Mouse (Mus musculus): ENCODE measurements around the gene Efna2.

Efna2 gene

DNA sequence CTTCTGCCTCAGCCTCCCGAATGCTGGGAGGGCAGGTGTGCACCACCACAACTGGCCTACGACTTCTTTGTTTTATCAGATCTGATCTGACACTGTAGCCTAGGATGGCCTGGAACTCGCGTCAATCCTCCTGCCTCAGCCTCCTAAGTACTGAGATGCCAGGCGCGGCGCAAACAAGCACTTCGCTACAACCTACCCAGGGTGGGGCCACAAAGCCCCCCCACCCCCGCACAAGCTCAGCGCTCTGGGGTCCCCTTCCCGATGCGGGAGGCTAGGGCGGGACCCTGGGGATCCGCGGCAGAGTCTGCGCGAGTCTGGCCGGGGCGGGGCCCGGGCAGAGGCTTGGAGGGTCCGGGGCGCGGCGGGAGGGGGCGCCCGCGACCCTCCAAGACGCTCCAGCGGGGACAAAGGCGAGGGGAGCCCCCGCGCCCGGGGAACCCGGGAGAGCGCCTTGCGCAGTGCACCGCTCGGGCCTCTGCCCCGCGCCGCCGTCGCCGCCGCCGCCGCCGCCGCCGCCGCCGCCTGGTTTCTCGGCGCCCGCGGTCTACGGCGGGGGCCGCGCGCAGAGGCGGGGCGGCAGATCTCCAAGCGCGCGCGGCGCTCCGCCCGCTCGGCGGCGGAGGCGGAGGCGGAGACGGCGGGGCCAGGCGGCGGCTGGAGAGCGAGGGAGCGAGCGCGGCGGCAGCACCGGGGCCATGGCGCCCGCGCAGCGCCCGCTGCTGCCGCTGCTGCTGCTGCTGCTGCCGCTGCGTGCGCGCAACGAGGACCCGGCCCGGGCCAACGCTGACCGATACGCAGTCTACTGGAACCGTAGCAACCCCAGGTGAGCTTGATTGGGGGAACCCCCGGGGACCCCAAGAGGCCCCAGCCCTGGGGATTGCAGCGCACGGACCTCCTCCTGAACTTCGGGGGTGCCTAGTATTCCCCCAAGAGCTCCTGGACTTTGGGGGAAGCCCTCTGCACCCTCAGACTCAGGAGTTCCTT lies at the start of gene Efna2:
Gene Efna2 (plus strand): TSS at position 415 of the 984 bp plus-strand sequence.
- in situ Hi-C loops (cut with MboI, MseI): loop anchor here (5.0 kb wide), 1 partner anchor 68 kb away; the partner anchor contains the start of gene Ndufs7

DNA sequence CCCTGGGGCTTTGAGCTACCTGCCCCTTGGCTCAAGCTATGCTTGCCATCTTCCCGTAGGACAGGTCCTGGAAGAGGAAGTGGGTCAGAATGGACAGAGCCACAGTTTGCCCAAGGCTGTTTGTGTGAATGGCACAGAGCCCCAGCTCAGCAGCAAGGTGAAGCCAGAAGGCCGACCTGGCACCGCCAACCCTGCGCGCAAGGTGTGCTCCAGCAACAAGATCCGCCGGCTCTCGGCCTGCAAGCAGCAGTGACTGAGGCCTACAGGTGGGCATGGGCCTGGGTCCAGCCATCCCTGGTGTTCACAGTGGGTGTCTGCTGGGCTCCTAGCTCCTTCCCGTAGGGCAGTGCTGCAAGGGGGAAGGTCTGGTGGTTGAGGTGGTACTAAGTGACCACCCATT lies 49.4 kb upstream of the Efna2 start:
- in situ Hi-C loops (cut with MboI, MseI): no loop called here

- in situ Hi-C loops (cut with MboI, MseI): no loop called here
Observed at GRCm38 (mm10) chr10:80130403-80131031, 48.8 kb upstream of the Efna2 start.

DNA sequence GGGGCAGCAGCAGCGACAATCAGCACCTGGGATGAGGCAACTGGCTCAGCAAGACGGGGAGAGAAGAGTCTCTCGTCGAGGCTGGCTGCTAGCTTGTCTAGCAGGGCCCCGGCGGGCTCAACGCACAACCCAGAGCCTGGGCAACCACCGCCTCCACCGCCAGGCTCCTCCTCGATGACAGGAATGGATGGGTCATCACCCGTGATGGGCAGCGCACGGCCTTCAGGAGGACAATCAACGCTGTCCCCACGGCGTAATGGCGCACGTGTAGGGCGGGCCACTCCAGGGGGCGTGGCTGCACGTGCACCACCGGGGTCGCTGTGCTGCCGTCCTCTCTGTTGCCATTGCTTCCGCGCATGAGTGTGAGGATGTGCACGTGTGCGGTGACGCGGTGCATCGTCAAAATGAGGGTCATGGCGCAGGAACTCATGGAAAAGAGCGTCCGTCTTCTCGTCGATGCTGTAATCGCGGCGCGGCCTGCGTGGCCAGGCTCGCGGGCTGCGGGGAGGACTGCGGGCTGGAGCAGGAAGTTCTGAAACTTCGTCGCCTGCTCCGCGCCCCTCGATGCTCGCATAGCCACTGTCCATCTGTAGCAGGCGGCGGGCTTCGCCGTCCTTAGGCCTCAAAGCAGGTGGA lies 47.8 kb upstream of the Efna2 start:
- in situ Hi-C loops (cut with MboI, MseI): no loop called here

DNA sequence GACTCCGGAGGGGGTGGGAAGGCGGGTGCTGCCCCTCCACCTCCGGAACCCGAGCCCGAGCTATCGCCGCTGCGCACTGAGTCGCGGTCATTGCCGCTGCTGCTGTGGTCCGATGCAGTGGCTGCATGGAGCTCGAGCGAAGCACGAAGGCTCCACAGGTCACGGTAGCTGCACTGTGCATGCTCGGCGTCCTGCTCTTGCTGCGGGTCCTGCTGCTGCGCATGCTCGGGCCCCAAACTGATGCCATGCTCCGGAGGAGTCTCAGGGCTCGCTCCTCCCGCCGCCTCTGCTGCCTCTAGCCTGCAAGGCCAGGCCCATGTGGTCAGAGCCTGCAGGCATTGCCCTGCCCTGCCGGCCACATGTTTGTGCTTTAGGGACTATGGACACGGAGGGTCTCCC lies 47.3 kb upstream of the Efna2 start:
- in situ Hi-C loops (cut with MboI, MseI): no loop called here

- in situ Hi-C loops (cut with MboI, MseI): no loop called here
Observed at GRCm38 (mm10) chr10:80133226-80133849, 45.9 kb upstream of the Efna2 start.

DNA sequence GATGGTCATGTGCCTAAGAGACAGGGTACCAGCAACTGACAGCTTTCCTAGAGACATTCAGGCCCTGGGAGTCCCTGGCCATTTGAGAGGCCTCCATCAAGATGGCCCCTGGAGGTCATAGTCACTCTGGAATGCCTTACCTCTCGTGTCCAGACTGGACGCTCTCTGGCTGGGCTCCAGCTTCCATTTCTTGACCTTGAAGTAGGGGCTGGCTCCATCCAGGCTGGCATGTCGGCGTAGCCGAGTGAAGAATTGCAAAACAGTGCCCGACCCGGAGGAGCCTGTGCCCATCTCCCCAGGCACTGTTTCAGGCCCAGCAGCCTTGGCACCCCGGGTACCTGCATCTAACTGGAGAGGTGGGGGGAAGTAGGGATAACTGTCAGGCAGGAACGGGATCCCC lies 44.9 kb upstream of the Efna2 start:
- in situ Hi-C loops (cut with MboI, MseI): no loop called here

DNA sequence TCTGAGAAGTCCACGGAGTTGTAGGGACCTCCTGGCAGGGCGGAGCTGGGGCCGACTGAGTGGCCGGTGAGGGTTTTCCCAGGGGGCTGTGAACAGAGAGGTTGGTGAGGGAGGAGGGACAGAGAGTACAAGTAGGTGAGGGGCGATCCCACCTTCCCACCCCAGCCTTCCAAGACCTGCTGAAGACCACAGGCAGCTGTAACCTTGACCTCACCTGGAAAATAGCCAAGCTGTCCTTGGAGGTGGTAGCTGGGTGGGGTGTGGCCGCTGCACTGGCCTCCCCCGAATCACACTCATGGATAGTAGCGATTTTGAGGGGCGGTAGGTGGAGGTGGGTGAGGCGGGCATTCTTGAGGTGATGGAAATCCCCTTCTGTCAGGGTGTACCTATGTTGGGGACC lies 44.1 kb upstream of the Efna2 start:
- in situ Hi-C loops (cut with MboI, MseI): no loop called here

- in situ Hi-C loops (cut with MboI, MseI): no loop called here
Observed at GRCm38 (mm10) chr10:80135641-80136040, 43.6 kb upstream of the Efna2 start.

- in situ Hi-C loops (cut with MboI, MseI): no loop called here
Observed at GRCm38 (mm10) chr10:80136179-80136951, 42.9 kb upstream of the Efna2 start.

GRCm38 (mm10) chr10:80136952-80137625 lies 42.2 kb upstream of the Efna2 start:
- in situ Hi-C loops (cut with MboI, MseI): no loop called here

DNA sequence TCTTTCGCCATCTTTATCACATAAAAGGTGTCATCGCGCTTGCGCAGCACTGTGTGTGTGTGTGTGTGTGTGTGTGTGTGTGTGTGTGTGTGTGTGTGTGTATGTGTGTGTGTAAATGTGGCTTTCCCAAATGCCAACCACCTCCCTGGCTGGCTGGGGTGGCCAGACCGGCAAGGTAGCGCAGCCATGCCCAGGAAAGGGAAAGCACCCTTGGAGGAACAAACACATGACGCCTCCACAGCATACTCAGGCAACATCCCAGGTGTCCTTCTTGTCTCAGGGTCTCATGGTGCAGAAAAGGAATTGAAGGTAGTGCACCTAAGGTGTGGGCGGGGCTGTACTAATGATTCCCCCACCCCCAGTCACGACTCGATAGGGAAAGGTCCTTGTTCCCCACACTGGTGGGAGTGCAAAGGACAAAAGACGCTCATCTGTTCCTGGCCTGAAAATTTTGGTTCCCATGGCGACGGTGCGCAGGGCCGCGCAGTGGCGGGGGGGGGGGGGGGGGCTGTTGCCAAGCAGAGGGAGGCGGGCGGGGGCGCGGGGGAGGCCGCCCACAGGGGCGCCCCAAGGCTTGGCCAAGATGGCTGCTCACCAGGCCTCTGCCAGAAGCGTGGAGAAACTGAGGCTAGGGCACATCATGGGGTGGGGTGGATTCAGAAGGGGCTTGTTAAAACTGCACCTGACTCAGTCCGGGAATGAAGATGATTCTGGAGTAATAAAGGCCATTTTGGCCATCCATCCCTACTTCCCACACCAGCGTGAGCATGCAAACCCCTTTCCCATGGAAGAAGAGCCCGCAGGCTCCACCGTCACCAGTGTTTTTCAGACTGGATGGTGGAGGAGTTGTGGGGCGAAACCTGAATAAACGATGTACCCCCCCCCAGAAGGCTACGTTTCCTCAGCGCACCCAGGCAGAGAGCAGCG lies 41.4 kb upstream of the Efna2 start:
- in situ Hi-C loops (cut with MboI, MseI): no loop called here

GRCm38 (mm10) chr10:80138553-80139438 lies 40.5 kb upstream of the Efna2 start, which contains the start of gene Atp5d:
Gene Atp5d (plus strand): TSS chr10:80138632.
- in situ Hi-C loops (cut with MboI, MseI): no loop called here

GRCm38 (mm10) chr10:80139439-80139775 lies 39.9 kb upstream of the Efna2 start:
- in situ Hi-C loops (cut with MboI, MseI): no loop called here

GRCm38 (mm10) chr10:80139975-80140665 lies 39.2 kb upstream of the Efna2 start:
- in situ Hi-C loops (cut with MboI, MseI): loop anchor here (5.0 to 10.0 kb wide), 2 partner anchors 153 to 795 kb away; partner anchors contain the start of genes Cnn2 and Gadd45b

- in situ Hi-C loops (cut with MboI, MseI): loop anchor here (5.0 to 10.0 kb wide), 2 partner anchors 153 to 794 kb away; partner anchors contain the start of genes Cnn2 and Gadd45b
Observed at GRCm38 (mm10) chr10:80140666-80141035, 38.6 kb upstream of the Efna2 start, which contains the start of gene Cbarp. Gene Cbarp (minus strand): TSS chr10:80140835.

DNA sequence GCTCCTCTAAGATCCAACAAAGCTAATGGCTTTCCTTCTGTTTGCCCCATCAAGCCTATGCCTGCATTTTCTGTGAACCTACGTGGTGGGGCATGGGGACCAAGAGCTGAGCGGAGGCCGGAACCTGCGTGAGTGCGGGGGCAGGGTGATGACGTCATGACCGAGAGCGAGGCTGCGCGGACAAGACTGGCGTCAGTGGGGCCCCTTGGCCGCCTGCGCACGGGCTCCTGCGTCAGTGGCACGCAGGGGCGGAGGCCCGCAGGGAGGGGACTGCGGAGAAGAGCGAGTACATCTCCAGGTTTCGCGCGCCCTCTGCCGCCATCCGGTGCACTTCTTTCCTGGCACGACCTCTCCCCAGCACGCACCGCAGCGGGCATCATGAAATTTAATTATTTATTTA lies 38.0 kb upstream of the Efna2 start:
- in situ Hi-C loops (cut with MboI, MseI): loop anchor here (5.0 to 10.0 kb wide), 2 partner anchors 154 to 794 kb away; partner anchors contain the start of genes Cnn2 and Gadd45b

Data from T-helper 2 cell (primary cell).